Comparison of ENCODE assay signal across 17 mouse cellular contexts in genomic region chr7:36736303-36737050, GRCm38 (mm10). TPM values are rescaled to one million over a fixed set of nuclear protein-coding genes. Genes with fewer than 3 reads are reported as not detected.
DNase-seq lines count a peak whose midpoint lies in the region; ATAC-seq and TF ChIP-seq lines count a peak whose summit lies in the region.
"Had no signal": no experiment of that assay in that cellular context is flagged by ENCODE, and none has a peak within 500 bp of the region (broad histone marks: within the 10 kb centered on the region; RNA-seq: fewer than 3 reads in every experiment).

No protein-coding gene starts in this region.

- DNase-seq in cerebellum, adult 8-10 months: no peak
- DNase-seq in hindbrain, embryonic 11.5 days (ENCODE audit: low spot score): no peak
- DNase-seq in lung, postnatal 0 days (ENCODE audit: low spot score): no peak
- DNase-seq in lung, postnatal 14 days: no peak
- peak; percentile 57 to 65 for DNase-seq in cerebellum, postnatal 14 days
- DNase-seq in thymus, postnatal 25 days: no peak
- DNase-seq: adrenal gland, postnatal 14 days; embryo, embryonic 11 days; gastrocnemius, postnatal 36 days; liver, postnatal 0 days; right cerebral cortex, postnatal 14 days had no signal

- H3K36me3 ChIP-seq in hindbrain, embryonic 13.5 days: no peaks in the 10 kb centered on the region
- H3K36me3 ChIP-seq in hindbrain, embryonic 11.5 days (ENCODE audit: control insufficient read depth, insufficient read depth, low read length): no peaks in the 10 kb centered on the region
- H3K36me3 ChIP-seq in lung, postnatal 0 days (ENCODE audit: insufficient read depth, low read length): no peaks in the 10 kb centered on the region
- H3K36me3 ChIP-seq: heart, embryonic 15.5 days; hindbrain, embryonic 15.5 days; limb, embryonic 15.5 days had no signal

- 56% methylated on average over 14 of the region's 14 CpGs for WGBS in hindbrain, embryonic 13.5 days
- 83% methylated on average over 14 of the region's 14 CpGs for WGBS in hindbrain, embryonic 11.5 days
- 71% methylated on average over 14 of the region's 14 CpGs for WGBS in lung, postnatal 0 days

- ATAC-seq in cerebellum, adult (ENCODE audit: insufficient number of reproducible peaks, low FRiP score, low TSS enrichment): 0 out of 2 replicates have a peak, but pooled peaks have one; percentile 40
- no peak for ATAC-seq in hindbrain, embryonic 13.5 days (ENCODE audit: low FRiP score)
- ATAC-seq in hindbrain, embryonic 11.5 days (ENCODE audit: low FRiP score): no peak
- ATAC-seq in lung, postnatal 0 days: no peak
- ATAC-seq: forebrain, embryonic 16.5 days; liver, postnatal 0 days had no signal

- no peak overlapping the region for H3K4me3 ChIP-seq in hindbrain, embryonic 13.5 days
- no peak overlapping the region for H3K4me3 ChIP-seq in hindbrain, embryonic 11.5 days (ENCODE audit: low read depth, low read length)
- no peak overlapping the region for H3K4me3 ChIP-seq in lung, postnatal 0 days (ENCODE audit: low read depth, low read length)
- H3K4me3 ChIP-seq: heart, embryonic 15.5 days; hindbrain, embryonic 15.5 days; limb, embryonic 15.5 days had no signal

- H3K4me1 ChIP-seq in hindbrain, embryonic 13.5 days (replicated peaks): peaks cover 72% of the 10 kb centered on the region
- no peaks in the 10 kb centered on the region for H3K4me1 ChIP-seq in hindbrain, embryonic 11.5 days (replicated peaks; ENCODE audit: control insufficient read depth, insufficient read depth, low read length)
- H3K4me1 ChIP-seq in lung, postnatal 0 days (ENCODE audit: insufficient read depth, low read depth, low read length): no peaks in the 10 kb centered on the region
- H3K4me1 ChIP-seq: heart, embryonic 15.5 days; limb, embryonic 15.5 days had no signal

- no peak for TF ChIP-seq EP300 in lung, postnatal 0 days (IDR thresholded peaks at IDR 0.05)

- TF ChIP-seq CTCF in lung, postnatal 0 days (IDR thresholded peaks at IDR 0.05): peak; percentile 17; the same call in 1 of the 2 replicates

- no peaks in the 10 kb centered on the region for H3K27me3 ChIP-seq in hindbrain, embryonic 13.5 days
- H3K27me3 ChIP-seq in hindbrain, embryonic 11.5 days (ENCODE audit: control insufficient read depth, insufficient read depth, low read length): no peaks in the 10 kb centered on the region; the same call in none of the 2 replicates
- H3K27me3 ChIP-seq in lung, postnatal 0 days (replicated peaks; ENCODE audit: insufficient read depth, low read length): no peaks in the 10 kb centered on the region
- H3K27me3 ChIP-seq: heart, embryonic 15.5 days; hindbrain, embryonic 15.5 days; limb, embryonic 15.5 days had no signal

- no peak overlapping the region for H3K4me2 ChIP-seq in hindbrain, embryonic 13.5 days
- H3K4me2 ChIP-seq in hindbrain, embryonic 11.5 days (replicated peaks; ENCODE audit: low read depth, low read length): no peak overlapping the region
- H3K4me2 ChIP-seq in lung, postnatal 0 days (replicated peaks; ENCODE audit: low read depth, low read length): no peak overlapping the region
- H3K4me2 ChIP-seq: heart, embryonic 15.5 days; hindbrain, embryonic 15.5 days; limb, embryonic 15.5 days had no signal

- H3K9me3 ChIP-seq in hindbrain, embryonic 13.5 days: no peaks in the 10 kb centered on the region
- no peaks in the 10 kb centered on the region for H3K9me3 ChIP-seq in hindbrain, embryonic 11.5 days (ENCODE audit: control insufficient read depth, low read length)
- no peaks in the 10 kb centered on the region for H3K9me3 ChIP-seq in lung, postnatal 0 days (ENCODE audit: low read length)
- H3K9me3 ChIP-seq: heart, embryonic 15.5 days; hindbrain, embryonic 15.5 days; limb, embryonic 15.5 days had no signal

- H3K27ac ChIP-seq in hindbrain, embryonic 13.5 days: peak overlapping the region; percentile 53
- no peak overlapping the region for H3K27ac ChIP-seq in hindbrain, embryonic 11.5 days (ENCODE audit: low read depth, low read length)
- no peak overlapping the region for H3K27ac ChIP-seq in lung, postnatal 0 days (ENCODE audit: low read length)
- H3K27ac ChIP-seq: heart, embryonic 15.5 days; hindbrain, embryonic 15.5 days; limb, embryonic 15.5 days had no signal

- no peak overlapping the region for H3K9ac ChIP-seq in hindbrain, embryonic 13.5 days
- no peak overlapping the region for H3K9ac ChIP-seq in hindbrain, embryonic 11.5 days (ENCODE audit: low read depth, low read length)
- no peak overlapping the region for H3K9ac ChIP-seq in lung, postnatal 0 days (replicated peaks; ENCODE audit: low read depth)
- H3K9ac ChIP-seq: heart, embryonic 15.5 days; hindbrain, embryonic 15.5 days; limb, embryonic 15.5 days; liver, postnatal 0 days had no signal

RNA-seq across cellular contexts. Expression of gene Tshz3, which starts 38.6 kb away (rescaled TPM):
- 37.1 and 39.9 TPM in 2 replicates for polyA plus RNA-seq in hindbrain, embryonic 13.5 days (2015; fragmentation: Nextera tagmentation; extraction: Ambion mirVana)
- 14.4 and 21.3 TPM in 2 replicates for polyA plus RNA-seq in hindbrain, embryonic 11.5 days (2014; fragmentation: Nextera tagmentation; extraction: Ambion mirVana)
- 4.1 and 5.8 TPM in 2 replicates for polyA plus RNA-seq in lung, postnatal 0 days (2015; fragmentation: Nextera tagmentation; extraction: Ambion mirVana)

Comparison
In these comparisons a context has a peak if more than half of its experiments do, and no peak if none do; other contexts are left out.
1. DNase-seq: peak in cerebellum, postnatal 14 days (2 of 2); none in cerebellum, adult 8-10 months (single experiment), hindbrain, embryonic 11.5 days (single experiment), lung, postnatal 0 days (single experiment), lung, postnatal 14 days (single experiment) and thymus, postnatal 25 days (single experiment).